Comparison of ENCODE assay signal across 8 mouse cellular contexts in the genomic region with DNA sequence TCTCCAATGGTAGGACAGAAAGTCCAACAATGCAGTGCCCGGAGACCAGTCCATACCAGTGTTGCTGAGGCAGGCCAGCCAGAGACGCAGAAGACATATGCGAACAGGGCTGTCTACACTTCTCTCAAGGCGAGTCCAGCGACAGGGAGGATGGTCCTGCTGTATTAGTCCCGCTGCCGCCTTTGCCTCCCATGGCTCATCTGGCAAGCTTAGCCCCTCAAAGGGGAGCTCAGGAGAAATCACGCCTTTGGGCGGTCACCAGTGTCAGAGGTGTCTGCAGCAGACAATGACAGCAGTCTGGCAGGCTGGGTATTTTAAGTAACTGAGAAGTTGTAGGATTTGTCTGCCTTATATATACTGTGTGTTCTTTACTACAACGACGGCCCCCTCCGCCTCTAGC. TPM values are rescaled to one million over a fixed set of nuclear protein-coding genes. Genes with fewer than 3 reads are reported as not detected.
A peak's percentile ranks its signal among the peaks of the same experiment; 100 is the strongest.
DNase-seq lines count a peak whose midpoint lies in the region; ATAC-seq and TF ChIP-seq lines count a peak whose summit lies in the region.

No protein-coding gene starts in this region.

- DNase-seq in heart, adult 11 months: peak; percentile 92
- no peak for DNase-seq in heart, postnatal 25 days (ENCODE audit: low spot score)
- no peak for DNase-seq in MEL (ENCODE audit: low read depth, low spot score)
- DNase-seq in forebrain, embryonic 14.5 days (ENCODE audit: low spot score): peak; percentile 14
- DNase-seq in limb, embryonic 10.5 days (ENCODE audit: low spot score): peak; percentile 30
- DNase-seq in ovary, adult 18-20 months (ENCODE audit: low spot score): no peak
- no peak for DNase-seq in adrenal gland, postnatal 25 days

- TF ChIP-seq RAD21 in MEL (IDR thresholded peaks at IDR 0.05; ENCODE audit: low read depth, low read length): no peak

- TF ChIP-seq POLR2A in MEL (IDR thresholded peaks at IDR 0.05; ENCODE audit: control insufficient read depth in 1 of 2, insufficient read depth in 1 of 2, low read depth in 1 of 2, low read length in 2 of 2, poor library complexity in 1 of 2): no peak
- no peak for TF ChIP-seq POLR2A in olfactory bulb, adult 2 months (IDR thresholded peaks at IDR 0.05; ENCODE audit: insufficient read depth, low read depth, low read length)

- H3K4me2 ChIP-seq in forebrain, embryonic 14.5 days (ENCODE audit: low read length): peak overlapping the region; percentile 57

- H3K27me3 ChIP-seq in MEL (ENCODE audit: control insufficient read depth in 1 of 2, insufficient read depth in 2 of 2, low read length in 2 of 2): no peaks in the 10 kb centered on the region
- H3K27me3 ChIP-seq in forebrain, embryonic 14.5 days (replicated peaks; ENCODE audit: control insufficient read depth, insufficient read depth, low read length): no peaks in the 10 kb centered on the region
- peaks cover 35% of the 10 kb centered on the region for H3K27me3 ChIP-seq in limb, embryonic 10.5 days (ENCODE audit: low read depth, poor library complexity, severe bottlenecking)

- no peaks in the 10 kb centered on the region for H3K9me3 ChIP-seq in MEL (replicated peaks; ENCODE audit: insufficient read depth, low read length)
- no peaks in the 10 kb centered on the region for H3K9me3 ChIP-seq in forebrain, embryonic 14.5 days (replicated peaks; ENCODE audit: control insufficient read depth, low read length)
- H3K9me3 ChIP-seq in limb, embryonic 10.5 days (replicated peaks): no peaks in the 10 kb centered on the region

- peak overlapping the region; percentile 58; the same call in 1 of the 2 replicates for H3K27ac ChIP-seq in MEL (ENCODE audit: control insufficient read depth, low read depth, low read length)
- 0 out of 2 replicates have a peak overlapping the region, but pooled peaks have one; percentile 76 for H3K27ac ChIP-seq in forebrain, embryonic 14.5 days (ENCODE audit: low read depth, low read length)
- H3K27ac ChIP-seq in limb, embryonic 10.5 days: peak overlapping the region; percentile 85
- H3K27ac ChIP-seq in olfactory bulb, adult 2 months (ENCODE audit: insufficient read depth, low read depth, low read length): no peak overlapping the region

- peaks cover 0 to 7% of the 10 kb centered on the region in 2 experiments; a peak in 1 of 4 replicates for H3K4me1 ChIP-seq in MEL (ENCODE audit: control insufficient read depth in 1 of 2, insufficient read depth in 2 of 2, low read length in 2 of 2)
- H3K4me1 ChIP-seq in forebrain, embryonic 14.5 days (ENCODE audit: control insufficient read depth, insufficient read depth, low read length): 0 out of 2 replicates have a peak, but pooled peaks cover 4% of the 10 kb centered on the region
- peaks cover 4% of the 10 kb centered on the region; the same call in 1 of the 2 replicates for H3K4me1 ChIP-seq in limb, embryonic 10.5 days
- peaks cover 3% of the 10 kb centered on the region; the same call in 1 of the 2 replicates for H3K4me1 ChIP-seq in olfactory bulb, adult 2 months (ENCODE audit: control insufficient read depth, insufficient read depth, low read length)

- peak overlapping the region; percentile 57 for H3K9ac ChIP-seq in MEL (ENCODE audit: control insufficient read depth, low read depth, low read length, poor library complexity, severe bottlenecking)
- peak overlapping the region; percentile 70 for H3K9ac ChIP-seq in forebrain, embryonic 14.5 days (ENCODE audit: low read length)

- TF ChIP-seq CTCF in MEL (IDR thresholded peaks at IDR 0.05 in 2 of 3, conservative IDR thresholded peaks at IDR 0.05 in 1 of 3; ENCODE audit: control insufficient read depth in 1 of 3, insufficient read depth in 1 of 3, low read depth in 2 of 3, low read length in 3 of 3, poor library complexity in 1 of 3, severe bottlenecking in 1 of 3): no peak
- no peak for TF ChIP-seq CTCF in olfactory bulb, adult 2 months (IDR thresholded peaks at IDR 0.05; ENCODE audit: insufficient read depth, low read depth, low read length)

- WGBS in forebrain, embryonic 14.5 days: 47% methylated on average over 12 of the region's 12 CpGs
- WGBS in limb, embryonic 10.5 days: 22% methylated on average over 12 of the region's 12 CpGs
- 27% methylated on average over 12 of the region's 12 CpGs for WGBS in olfactory bulb, adult 2 months

- ATAC-seq in forebrain, embryonic 14.5 days: peak; percentile 4; the same call in 1 of the 2 replicates

- intact Hi-C loops in heart, postnatal 25 days (cut with DNase I): loop anchor here (10.0 kb wide), 2 partner anchors 211 to 279 kb away; a partner anchor contains a TSS

- no peak for TF ChIP-seq EP300 in MEL (IDR thresholded peaks at IDR 0.05; ENCODE audit: low read depth in 1 of 2, low read length in 2 of 2)

- H3K79me2 ChIP-seq in MEL (ENCODE audit: control insufficient read depth, insufficient read depth, low read length, poor library complexity): no peaks in the 10 kb centered on the region; the same call in 1 of the 2 replicates

- peak overlapping the region; percentile 72 to 93 for H3K4me3 ChIP-seq in MEL (ENCODE audit: control insufficient read depth in 1 of 2, insufficient read depth in 1 of 2, low read depth in 2 of 2, low read length in 2 of 2)
- H3K4me3 ChIP-seq in forebrain, embryonic 14.5 days (ENCODE audit: low read depth, low read length): peak overlapping the region; percentile 50
- peak overlapping the region; percentile 61 for H3K4me3 ChIP-seq in limb, embryonic 10.5 days
- peak overlapping the region; percentile 96 for H3K4me3 ChIP-seq in olfactory bulb, adult 2 months (ENCODE audit: insufficient read depth, low read depth, low read length)

- no peaks in the 10 kb centered on the region for H3K36me3 ChIP-seq in MEL (ENCODE audit: control insufficient read depth in 1 of 2, insufficient read depth in 2 of 2, low read length in 2 of 2)
- no peaks in the 10 kb centered on the region for H3K36me3 ChIP-seq in forebrain, embryonic 14.5 days (ENCODE audit: control insufficient read depth, insufficient read depth, low read length)
- no peaks in the 10 kb centered on the region for H3K36me3 ChIP-seq in limb, embryonic 10.5 days

TF ChIP-seq in MEL, 35 proteins besides CTCF, POLR2A, EP300 and RAD21:
- TF ChIP-seq USF2 (IDR thresholded peaks at IDR 0.05; ENCODE audit: borderline replicate concordance in 1 of 2, insufficient read depth in 1 of 2, low read depth in 1 of 2, low read length in 2 of 2) (no peak), TBP (IDR thresholded peaks at IDR 0.05; ENCODE audit: low read depth, low read length) (no peak), CHD2 (IDR thresholded peaks at IDR 0.05; ENCODE audit: low read length) (no peak), HCFC1 (IDR thresholded peaks at IDR 0.05; ENCODE audit: low read depth, low read length) (no peak), UBTF (IDR thresholded peaks at IDR 0.05; ENCODE audit: borderline replicate concordance, insufficient read depth, low read depth, low read length) (no peak), ZNF384 (IDR thresholded peaks at IDR 0.05; ENCODE audit: low read depth, low read length) (no peak), KAT2A (conservative IDR thresholded peaks at IDR 0.05; ENCODE audit: low read depth, low read length) (no peak), ELF1 (IDR thresholded peaks at IDR 0.05; ENCODE audit: low read depth, low read length) (no peak), MYB (IDR thresholded peaks at IDR 0.05; ENCODE audit: low read depth, low read length) (no peak), ZMIZ1 (IDR thresholded peaks at IDR 0.05; ENCODE audit: low read depth, low read length) (no peak), TAL1 (IDR thresholded peaks at IDR 0.05; ENCODE audit: low read length) (no peak), MAZ (IDR thresholded peaks at IDR 0.05; ENCODE audit: low read depth, low read length) (no peak), MEF2A (IDR thresholded peaks at IDR 0.05; ENCODE audit: extremely low read depth, insufficient replicate concordance, low read depth, low read length, poor library complexity, severe bottlenecking) (no peak), TCF12 (IDR thresholded peaks at IDR 0.05; ENCODE audit: low read depth, low read length) (no peak), ZKSCAN1 (IDR thresholded peaks at IDR 0.05; ENCODE audit: low read depth, low read length) (no peak), BHLHE40 (IDR thresholded peaks at IDR 0.05; ENCODE audit: borderline replicate concordance, low read depth, low read length) (no peak)

RNA-seq across cellular contexts. Expression of a gene that starts 1.3 kb away (rescaled TPM):
- total RNA-seq in heart, postnatal 25 days (2021): 1 to 10 TPM; 5.3 to 5.9 TPM
- 1.3 and 1.5 TPM in 2 replicates for total RNA-seq in MEL (2012; rRNA removed)
- polyA plus RNA-seq in MEL (2012; ENCODE audit: insufficient read depth in 1 of 2, insufficient read length in 2 of 2, low read depth in 1 of 2, low replicate concordance in 2 of 2, missing spikeins in 1 of 2): 10 to 100 TPM in 1 of 2 experiments, 1 to 10 TPM in 1; 4.7 to 17.0 TPM
- 6.9 and 9.4 TPM in 2 replicates for polyA plus RNA-seq in forebrain, embryonic 14.5 days (2014; fragmentation: Nextera tagmentation; extraction: Ambion mirVana)
- 10.2 and 11.6 TPM in 2 replicates for polyA plus RNA-seq in limb, embryonic 10.5 days (2016; fragmentation: Nextera tagmentation; extraction: Ambion mirVana)
- not detected in 2 replicates for polyA plus RNA-seq in olfactory bulb, adult 2 months (2012; ENCODE audit: insufficient read depth, insufficient read length, low replicate concordance, missing spikeins)
- total RNA-seq in adrenal gland, postnatal 25 days (2021): 10.1 and 12.8 TPM in 2 replicates

Comparison
In these comparisons a context has a peak if more than half of its experiments do, and no peak if none do; other contexts are left out.
1. DNase-seq: peak in heart, adult 11 months (single experiment), forebrain, embryonic 14.5 days (single experiment) and limb, embryonic 10.5 days (single experiment); none in heart, postnatal 25 days (single experiment), MEL (single experiment), ovary, adult 18-20 months (single experiment) and adrenal gland, postnatal 25 days (single experiment).
2. Peak in every context shown above with its lines, with median percentiles within 50 percentile points of each other: H3K4me3 ChIP-seq.